Mouse (Mus musculus) cerebellum, adult (tissue): ENCODE results near the gene Abcc12.
A peak's percentile ranks its signal among the peaks of the same experiment; 100 is the strongest.

Experiments used
- ATAC-seq: cut with Nextera tagmentation; 2 replicates; pipeline ENCODE4 v1.9.2; 2017; ENCODE audit warnings: mild to moderate bottlenecking, moderate library complexity, mixed read lengths; ENCODE audit not compliant: insufficient number of reproducible peaks, low FRiP score, low TSS enrichment

Gene Abcc12

GRCm38 (mm10) chr8:86527336-86528029 is 53.0 kb downstream of the Abcc12 start:
- ATAC-seq, result peak; percentile 10; the same call in 1 of the 2 replicates

GRCm38 (mm10) chr8:86526808-86527207 is 53.7 kb downstream of the Abcc12 start:
- peak; percentile 90 for ATAC-seq

- ATAC-seq, result no peak
These were observed 66.3 kb downstream of the Abcc12 start for GRCm38 (mm10) chr8:86514203-86514602.

GRCm38 (mm10) chr8:86512886-86513285 is 67.6 kb downstream of the Abcc12 start:
- no peak for ATAC-seq

- ATAC-seq, result no peak
These were observed 68.2 kb downstream of the Abcc12 start for GRCm38 (mm10) chr8:86512131-86512792.

GRCm38 (mm10) chr8:86501341-86501740 is 79.1 kb downstream of the Abcc12 start:
- ATAC-seq, result no peak

GRCm38 (mm10) chr8:86495056-86495455 is 85.4 kb downstream of the Abcc12 start:
- ATAC-seq, result no peak

GRCm38 (mm10) chr8:86493841-86494240 is 86.6 kb downstream of the Abcc12 start:
- ATAC-seq, result no peak

- ATAC-seq, result no peak
These were observed 95.1 kb downstream of the Abcc12 start for GRCm38 (mm10) chr8:86485411-86485810.

GRCm38 (mm10) chr8:86484244-86484643 is 96.2 kb downstream of the Abcc12 start:
- ATAC-seq, result no peak

- ATAC-seq, result no peak
These were observed 98.4 kb downstream of the Abcc12 start for GRCm38 (mm10) chr8:86482116-86482515.

- ATAC-seq, result peak; percentile 75
These were observed 104.6 kb downstream of the Abcc12 start for GRCm38 (mm10) chr8:86475711-86476438.

GRCm38 (mm10) chr8:86474461-86474860 is 106.0 kb downstream of the Abcc12 start:
- no peak for ATAC-seq

- ATAC-seq, result no peak
These were observed 107.4 kb downstream of the Abcc12 start for GRCm38 (mm10) chr8:86473121-86473520.

- peak; percentile 87 for ATAC-seq
These were observed 109.8 kb downstream of the Abcc12 start for GRCm38 (mm10) chr8:86470717-86471116.

- ATAC-seq, result no peak
These were observed 117.3 kb downstream of the Abcc12 start for GRCm38 (mm10) chr8:86463215-86463614.

- ATAC-seq, result no peak
These were observed 120.1 kb downstream of the Abcc12 start for GRCm38 (mm10) chr8:86460372-86460771.

GRCm38 (mm10) chr8:86453697-86454480 is 126.6 kb downstream of the Abcc12 start:
- ATAC-seq, result no peak

GRCm38 (mm10) chr8:86449870-86450515 is 130.5 kb downstream of the Abcc12 start:
- no peak for ATAC-seq

- ATAC-seq, result no peak
These were observed 135.0 kb downstream of the Abcc12 start for GRCm38 (mm10) chr8:86445516-86445915.
